Mouse (Mus musculus): Measurements from ENCODE around the gene Cdh11.

- TF ChIP-seq CTCF (IDR thresholded peaks at IDR 0.05 in 2 of 3, conservative IDR thresholded peaks at IDR 0.05 in 1 of 3; ENCODE audit: control insufficient read depth in 1 of 3, insufficient read depth in 1 of 3, low read depth in 2 of 3, low read length in 3 of 3, poor library complexity in 1 of 3, severe bottlenecking in 1 of 3) (peak in 2 of 3 experiments; percentile 23 to 31; a peak in 4 of 6 replicates), ZC3H11A (IDR thresholded peaks at IDR 0.05; ENCODE audit: low read depth, low read length) (no peak), POLR2A (IDR thresholded peaks at IDR 0.05; ENCODE audit: control insufficient read depth in 1 of 2, insufficient read depth in 1 of 2, low read depth in 1 of 2, low read length in 2 of 2, poor library complexity in 1 of 2) (no peak), NELFE (IDR thresholded peaks at IDR 0.05; ENCODE audit: low read depth, low read length) (no peak), MYB (IDR thresholded peaks at IDR 0.05; ENCODE audit: low read depth, low read length) (no peak), MAX (IDR thresholded peaks at IDR 0.05; ENCODE audit: low read length) (no peak), EP300 (IDR thresholded peaks at IDR 0.05; ENCODE audit: low read depth in 1 of 2, low read length in 2 of 2) (no peak), CHD2 (IDR thresholded peaks at IDR 0.05; ENCODE audit: low read length) (no peak), TBP (IDR thresholded peaks at IDR 0.05; ENCODE audit: low read depth, low read length) (no peak), TAL1 (IDR thresholded peaks at IDR 0.05; ENCODE audit: low read length) (no peak), USF1 (IDR thresholded peaks at IDR 0.05; ENCODE audit: low read depth, low read length) (no peak), MXI1 (IDR thresholded peaks at IDR 0.05; ENCODE audit: low read depth, low read length) (no peak), POLR2AphosphoS2 (IDR thresholded peaks at IDR 0.05; ENCODE audit: low read length) (no peak)
Measured at GRCm38 (mm10) chr8:102790303-102790702, 4.9 kb upstream of the Cdh11 start.
